8 mouse cellular contexts compared by ENCODE assay signal in genomic region chr5:143000654-143001500, GRCm38 (mm10). TPM values are rescaled to one million over a fixed set of nuclear protein-coding genes. Genes with fewer than 3 reads are reported as not detected.
DNase-seq lines count a peak whose midpoint lies in the region; ATAC-seq and TF ChIP-seq lines count a peak whose summit lies in the region.

No protein-coding gene starts in this region.

- ATAC-seq in heart, embryonic 15.5 days (replicated peaks; ENCODE audit: insufficient number of reproducible peaks, insufficient read depth, low FRiP score, low read depth): peak; percentile 75

- no peak overlapping the region for H3K4me3 ChIP-seq in gastrocnemius, adult 2 months
- H3K4me3 ChIP-seq in heart, embryonic 15.5 days: no peak overlapping the region

- 0 out of 2 replicates have a peak overlapping the region, but pooled peaks have one; percentile 2 for H3K9ac ChIP-seq in heart, embryonic 15.5 days

- 43% methylated on average over 9 of the region's 9 CpGs for WGBS in heart, embryonic 15.5 days

- H3K9me3 ChIP-seq in heart, embryonic 15.5 days (replicated peaks): no peaks in the 10 kb centered on the region

- no peaks in the 10 kb centered on the region for H3K27me3 ChIP-seq in heart, embryonic 15.5 days

- peak overlapping the region; percentile 20 for H3K4me2 ChIP-seq in heart, embryonic 15.5 days

- peaks cover 21% of the 10 kb centered on the region for H3K4me1 ChIP-seq in heart, embryonic 15.5 days (replicated peaks)

- peak overlapping the region; percentile 76 for H3K27ac ChIP-seq in gastrocnemius, adult 2 months
- H3K27ac ChIP-seq in heart, embryonic 15.5 days: peak overlapping the region; percentile 86

- TF ChIP-seq CTCF in gastrocnemius, adult 2 months (IDR thresholded peaks at IDR 0.05): no peak

- peaks cover 5% of the 10 kb centered on the region; the same call in 1 of the 2 replicates for H3K36me3 ChIP-seq in heart, embryonic 15.5 days

- intact Hi-C loops in gastrocnemius, adult 2 months (cut with DNase I): no loop called here

- DNase-seq in gastrocnemius, adult 2 months: peak; percentile 33
- DNase-seq in gastrocnemius, adult 8-10 months (ENCODE audit: low spot score in 2 of 2): no peak
- DNase-seq in embryo, embryonic 11.5 days (ENCODE audit: low read depth, low spot score): peak; percentile 73
- DNase-seq in kidney, postnatal 4 days: peak; percentile 74 to 84
- peak; percentile 34 to 70 for DNase-seq in lung, postnatal 4 days
- DNase-seq in natural killer cell, adult 2 months (ENCODE audit: low spot score in 2 of 2): no peak
- DNase-seq in frontal cortex, adult 2 months (ENCODE audit: extremely low spot score in 1 of 2, low spot score in 1 of 2): no peak

RNA-seq across cellular contexts. Expression of gene Fscn1, which starts 40.7 kb away (rescaled TPM):
- 1 to 10 TPM; 4.4 to 7.3 TPM for total RNA-seq in gastrocnemius, adult 2 months (2021)
- total RNA-seq in gastrocnemius, adult 8-10 months (2022): 1 to 10 TPM; 3.0 to 7.9 (median 5.0) TPM
- polyA plus RNA-seq in heart, embryonic 15.5 days (2015; fragmentation: Nextera tagmentation; extraction: Ambion mirVana): 108 and 137 TPM in 2 replicates
- polyA plus RNA-seq in frontal cortex, adult 2 months (2012; rRNA removed): 304 and 315 TPM in 2 replicates

Comparison
In these comparisons a context has a peak if more than half of its experiments do, and no peak if none do; other contexts are left out.
1. DNase-seq: peak in gastrocnemius, adult 2 months (single experiment), embryo, embryonic 11.5 days (single experiment), kidney, postnatal 4 days (2 of 2) and lung, postnatal 4 days (2 of 2); none in gastrocnemius, adult 8-10 months (0 of 2), natural killer cell, adult 2 months (0 of 2) and frontal cortex, adult 2 months (0 of 2).